Mouse (Mus musculus) heart, embryonic 14.5 days (tissue): Measurements from ENCODE around the gene A630001G21Rik. TPM values are rescaled to one million over a fixed set of nuclear protein-coding genes. Genes with fewer than 3 reads are reported as not detected.

Experiments
- ATAC-seq: fragments of 200-750 bp; cut with Nextera tagmentation; 2 replicates; pipeline ENCODE4 v1.8.0; 2017; ENCODE audit warnings: low read depth, moderate TSS enrichment; ENCODE audit not compliant: insufficient number of reproducible peaks, insufficient read depth, low FRiP score
- H3K27ac ChIP-seq, 2 experiments: fragments of 200-500 bp in 1 of 2; fragments of 300-500 bp in 1 of 2; sonication (generic) in 1 of 2; replicated peaks in 1 of 2; 2 replicates each; pipeline ENCODE4 v1.5.1; 2012 to 2014; ENCODE audit warnings: low read depth in 2 of 2, low read length in 2 of 2, control low read depth in 1 of 2, mild to moderate bottlenecking in 1 of 2, mixed read lengths in 1 of 2; ENCODE audit not compliant: control insufficient read depth in 1 of 2, insufficient read depth in 1 of 2
- H3K27me3 ChIP-seq: fragments of 300-500 bp; sonication (generic); 2 replicates; pipeline ENCODE4 v1.6.1; 2014; ENCODE audit warnings: mild to moderate bottlenecking, low read length, control low read depth; ENCODE audit not compliant: control insufficient read depth, insufficient read depth
- H3K36me3 ChIP-seq: fragments of 300-500 bp; sonication (generic); 2 replicates; pipeline ENCODE4 v1.6.1; 2014; ENCODE audit warnings: mild to moderate bottlenecking, control low read depth, low read length, mixed read lengths; ENCODE audit not compliant: control insufficient read depth, insufficient read depth
- H3K4me1 ChIP-seq, 2 experiments: fragments of 200-500 bp in 1 of 2; fragments of 300-500 bp in 1 of 2; sonication (generic) in 1 of 2; 2 replicates each; pipeline ENCODE4 v1.6.1; 2012 to 2014; ENCODE audit warnings: low read length in 2 of 2, control low read depth in 1 of 2, mixed read lengths in 1 of 2; ENCODE audit not compliant: control insufficient read depth in 2 of 2, insufficient read depth in 2 of 2
- H3K4me2 ChIP-seq: fragments of 300-500 bp; sonication (generic); 2 replicates; pipeline ENCODE4 v1.6.1; 2014; ENCODE audit warnings: mild to moderate bottlenecking, low read length
- H3K4me3 ChIP-seq, 2 experiments: fragments of 200-500 bp in 1 of 2; fragments of 300-500 bp in 1 of 2; sonication (generic) in 1 of 2; 2 replicates each; pipeline ENCODE4 v1.5.1; 2012 to 2014; ENCODE audit warnings: low read length in 2 of 2, mild to moderate bottlenecking in 2 of 2, control low read depth in 1 of 2, low read depth in 1 of 2, moderate library complexity in 1 of 2; ENCODE audit not compliant: control insufficient read depth in 1 of 2, insufficient read depth in 1 of 2
- H3K9ac ChIP-seq: fragments of 300-500 bp; sonication (generic); 2 replicates; pipeline ENCODE4 v1.6.1; 2014; ENCODE audit warnings: mild to moderate bottlenecking, low read length
- H3K9me3 ChIP-seq: fragments of 300-500 bp; sonication (generic); 2 replicates; pipeline ENCODE4 v1.6.1; 2016; ENCODE audit warnings: low read length, control low read depth; ENCODE audit not compliant: control insufficient read depth
- WGBS: fragments of 180-500 bp; shearing (Covaris S2); extraction: QIAGEN DNeasy Blood & Tissue Kit; methylation state at CpG from one replicate; pipeline ENCODE4 v1.1.7; 2014; 5-methylcytosine and 5-hydroxymethylcytosine counted together
- polyA plus RNA-seq: library from polyadenylated mRNA; unstranded; fragments of >200 nt; fragmentation: Nextera tagmentation; extraction: Ambion mirVana; gene quantifications from 2 replicates; pipeline ENCODE4 v1.2.1, GENCODE M21; 2014

A630001G21Rik gene
- polyA plus RNA-seq, 1 experiment from 2014 or later, result 1.4 TPM

GRCm38 (mm10) chr1:85810343-85810742, 31.9 kb upstream of the A630001G21Rik start:
- H3K27ac ChIP-seq, result peak overlapping the region; percentile 39 to 52; a peak in 3 of 4 replicates
- H3K27me3 ChIP-seq, result no peaks in the 10 kb centered on the region
- H3K4me2 ChIP-seq, result no peak overlapping the region
- H3K9me3 ChIP-seq, result no peaks in the 10 kb centered on the region
- H3K36me3 ChIP-seq, result no peaks in the 10 kb centered on the region
- H3K4me1 ChIP-seq, result peaks cover 3 to 46% of the 10 kb centered on the region in 2 experiments; a peak in 3 of 4 replicates
- no peak overlapping the region for H3K4me3 ChIP-seq
- WGBS, result 41% methylated on average over 2 of the region's 2 CpGs
- H3K9ac ChIP-seq, result no peak overlapping the region
- ATAC-seq, result no peak

- Histone ChIP-seq H3K9me3 (no peaks in the 10 kb centered on the region), H3K4me2 (no peak overlapping the region), H3K27me3 (no peaks in the 10 kb centered on the region), H3K9ac (no peak overlapping the region), H3K36me3 (no peaks in the 10 kb centered on the region), H3K27ac (no peak overlapping the region), H3K4me3 (no peak overlapping the region), H3K4me1 (peaks cover 3 to 46% of the 10 kb centered on the region in 2 experiments; a peak in 3 of 4 replicates)
- WGBS, result 52% methylated on average over 4 of the region's 4 CpGs
- ATAC-seq, result no peak
Measured at GRCm38 (mm10) chr1:85809256-85809655, 30.8 kb upstream of the A630001G21Rik start.

GRCm38 (mm10) chr1:85804551-85804950, 26.1 kb upstream of the A630001G21Rik start:
- Histone ChIP-seq H3K4me2 (no peak overlapping the region), H3K9me3 (no peaks in the 10 kb centered on the region), H3K36me3 (no peaks in the 10 kb centered on the region), H3K4me3 (no peak overlapping the region), H3K4me1 (peaks cover 0 to 24% of the 10 kb centered on the region in 2 experiments; a peak in 3 of 4 replicates), H3K9ac (no peak overlapping the region), H3K27me3 (no peaks in the 10 kb centered on the region), H3K27ac (no peak overlapping the region)
- WGBS, result 88% methylated on average over 8 of the region's 8 CpGs
- no peak for ATAC-seq

GRCm38 (mm10) chr1:85802517-85802916, 24.1 kb upstream of the A630001G21Rik start:
- 89% methylated on average over 1 of the region's 1 CpGs for WGBS
- no peaks in the 10 kb centered on the region for H3K36me3 ChIP-seq
- H3K9ac ChIP-seq, result no peak overlapping the region
- no peak overlapping the region for H3K4me2 ChIP-seq
- no peak overlapping the region for H3K27ac ChIP-seq
- H3K27me3 ChIP-seq, result no peaks in the 10 kb centered on the region
- no peak for ATAC-seq
- peaks cover 0 to 20% of the 10 kb centered on the region in 2 experiments; a peak in 2 of 4 replicates for H3K4me1 ChIP-seq
- H3K9me3 ChIP-seq, result no peaks in the 10 kb centered on the region
- H3K4me3 ChIP-seq, result no peak overlapping the region

- no peak overlapping the region for H3K27ac ChIP-seq
- no peak overlapping the region for H3K4me2 ChIP-seq
- no peaks in the 10 kb centered on the region for H3K9me3 ChIP-seq
- H3K4me1 ChIP-seq, result peaks cover 0 to 26% of the 10 kb centered on the region in 2 experiments; a peak in 2 of 4 replicates
- no peak overlapping the region for H3K4me3 ChIP-seq
- no peak for ATAC-seq
- H3K36me3 ChIP-seq, result peaks cover 10% of the 10 kb centered on the region
- no peak overlapping the region for H3K9ac ChIP-seq
- H3K27me3 ChIP-seq, result no peaks in the 10 kb centered on the region
- 59% methylated on average over 1 of the region's 1 CpGs for WGBS
Measured at GRCm38 (mm10) chr1:85799776-85800175, 21.3 kb upstream of the A630001G21Rik start.

- H3K4me1 ChIP-seq, result peaks cover 2 to 23% of the 10 kb centered on the region in 2 experiments; a peak in 3 of 4 replicates
- no peaks in the 10 kb centered on the region for H3K9me3 ChIP-seq
- H3K4me2 ChIP-seq, result peak overlapping the region; percentile 81
- H3K36me3 ChIP-seq, result peaks cover 10% of the 10 kb centered on the region
- ATAC-seq, result no peak
- H3K9ac ChIP-seq, result no peak overlapping the region
- no peak overlapping the region for H3K27ac ChIP-seq
- peak overlapping the region in 1 of 2 experiments; percentile 14; a peak in 1 of 4 replicates for H3K4me3 ChIP-seq
- H3K27me3 ChIP-seq, result no peaks in the 10 kb centered on the region
- 37% methylated on average over 3 of the region's 3 CpGs for WGBS
Measured at GRCm38 (mm10) chr1:85795196-85795595, 16.8 kb upstream of the A630001G21Rik start.

- no peak for ATAC-seq
- peak overlapping the region; percentile 98 for H3K9ac ChIP-seq
- under 1% methylated on average over 38 of the region's 38 CpGs for WGBS
Measured at GRCm38 (mm10) chr1:85794106-85794771, 15.8 kb upstream of the A630001G21Rik start.

More at GRCm38 (mm10) chr1:85794106-85794771, 15.8 kb upstream of the A630001G21Rik start:
- Histone ChIP-seq H3K27ac (peak overlapping the region; percentile 75 to 97), H3K36me3 (peaks cover 10% of the 10 kb centered on the region), H3K4me1 (peaks cover 2 to 20% of the 10 kb centered on the region in 2 experiments; a peak in 3 of 4 replicates), H3K9me3 (no peaks in the 10 kb centered on the region), H3K27me3 (no peaks in the 10 kb centered on the region), H3K4me2 (peak overlapping the region; percentile 81), H3K4me3 (peak overlapping the region; percentile 74 to 99)
